Mouse (Mus musculus) forebrain, postnatal 0 days (tissue): ENCODE measurements around the gene Fosl2. TPM values are rescaled to one million over a fixed set of nuclear protein-coding genes. Genes with fewer than 3 reads are reported as not detected.

Source experiments
- ATAC-seq: fragments of 200-750 bp; cut with Nextera tagmentation; 2 replicates; pipeline ENCODE4 v1.8.0; 2017; ENCODE audit warnings: mild to moderate bottlenecking, moderate library complexity
- DNase-seq: peaks from one replicate; pipeline ENCODE4 v3.0.0-alpha.2; 2015
- H3K27ac ChIP-seq: fragments of 300-500 bp; sonication (generic); 2 replicates; pipeline ENCODE4 v1.5.1; 2014; ENCODE audit warnings: low read depth, mild to moderate bottlenecking, antibody characterized with exemption, low read length, moderate library complexity, mixed read lengths
- H3K27me3 ChIP-seq: fragments of 300-500 bp; sonication (generic); 2 replicates; pipeline ENCODE4 v1.6.1; 2014; ENCODE audit warnings: mild to moderate bottlenecking, low read length, mixed read lengths; ENCODE audit not compliant: insufficient read depth
- H3K36me3 ChIP-seq: fragments of 300-500 bp; sonication (generic); 2 replicates; pipeline ENCODE4 v1.6.1; 2014; ENCODE audit warnings: mild to moderate bottlenecking, moderate library complexity; ENCODE audit not compliant: insufficient read depth
- H3K4me1 ChIP-seq: fragments of 300-500 bp; sonication (generic); 2 replicates; pipeline ENCODE4 v1.6.1; 2014; ENCODE audit warnings: antibody characterized with exemption; ENCODE audit not compliant: insufficient read depth
- H3K4me2 ChIP-seq: fragments of 300-500 bp; sonication (generic); 2 replicates; pipeline ENCODE4 v1.6.1; 2014; ENCODE audit warnings: low read depth, mild to moderate bottlenecking, moderate library complexity
- H3K4me3 ChIP-seq: fragments of 300-500 bp; sonication (generic); 2 replicates; pipeline ENCODE4 v1.5.1; 2014; ENCODE audit warnings: low read depth, low read length, mixed read lengths
- H3K9ac ChIP-seq: fragments of 300-500 bp; sonication (generic); 2 replicates; pipeline ENCODE4 v1.6.1; 2014; ENCODE audit warnings: mild to moderate bottlenecking
- H3K9me3 ChIP-seq: fragments of 300-500 bp; sonication (generic); 2 replicates; pipeline ENCODE4 v1.6.1; 2016; ENCODE audit warnings: low read length
- CTCF ChIP-seq: sonication (generic); IDR thresholded peaks from 2 replicates; pipeline ENCODE4 v1.5.1; 2016; ENCODE audit warnings: antibody characterized with exemption, control low read depth, low read depth
- WGBS: fragments of 180-500 bp; shearing (Covaris S2); extraction: QIAGEN DNeasy Blood & Tissue Kit; methylation state at CpG from one replicate; pipeline ENCODE4 v1.1.7; 2014; 5-methylcytosine and 5-hydroxymethylcytosine counted together
- polyA plus RNA-seq: library from polyadenylated mRNA; unstranded; fragments of >200 nt; fragmentation: Nextera tagmentation; extraction: Ambion mirVana; gene quantifications from 2 replicates; pipeline ENCODE4 v1.2.1, GENCODE M21; 2015
- total RNA-seq: library from RNA; depleted of rRNA; stranded (reverse); fragments of >200 nt; gene quantifications from 2 replicates; pipeline ENCODE4 v1.2.3, GENCODE M21; 2014

Fosl2 gene
- total and polyA plus RNA-seq, 2 experiments from 2014 or later: 4.0 to 20.8 TPM

DNA sequence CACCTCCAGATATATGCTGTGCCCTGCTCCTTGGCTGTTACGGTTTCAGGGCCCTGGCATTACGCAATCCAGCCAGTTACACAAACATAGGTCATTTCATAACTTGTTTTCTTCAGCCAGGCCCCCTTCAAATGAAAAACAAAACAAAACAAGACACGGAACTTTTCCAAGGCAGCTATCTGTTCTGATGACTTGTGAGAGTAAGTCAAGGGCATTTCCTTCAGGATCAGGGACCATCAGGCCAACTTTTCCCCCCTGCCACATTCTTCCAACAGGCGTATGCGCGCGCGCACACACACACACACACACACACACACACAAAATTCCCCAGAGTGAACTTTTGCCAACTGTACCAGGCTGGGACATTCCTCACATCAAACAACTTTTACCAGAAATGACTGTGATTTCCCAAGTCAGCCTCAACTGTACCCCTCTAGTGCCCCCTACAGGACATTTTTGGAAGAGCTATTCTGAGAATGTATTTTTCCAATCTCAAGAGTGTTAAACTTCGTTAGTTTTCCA lies 4.0 kb downstream of the Fosl2 start:
- Histone ChIP-seq H3K27me3 (no peaks in the 10 kb centered on the region), H3K9ac (no peak overlapping the region), H3K27ac (no peak overlapping the region), H3K36me3 (no peaks in the 10 kb centered on the region), H3K9me3 (no peaks in the 10 kb centered on the region), H3K4me3 (0 out of 2 replicates have a peak overlapping the region, but pooled peaks have one; percentile 47), H3K4me1 (no peaks in the 10 kb centered on the region), H3K4me2 (peak overlapping the region; percentile 95; the same call in 1 of the 2 replicates)
- 51% methylated on average over 9 of the region's 9 CpGs for WGBS
- peak; percentile 87 for DNase-seq
- no peak for ATAC-seq
- peak; percentile 82 for TF ChIP-seq CTCF

- WGBS: 85% methylated on average over 2 of the region's 2 CpGs
- Histone ChIP-seq H3K4me2 (no peak overlapping the region), H3K27ac (no peak overlapping the region), H3K36me3 (no peaks in the 10 kb centered on the region), H3K4me3 (no peak overlapping the region), H3K9me3 (no peaks in the 10 kb centered on the region), H3K27me3 (no peaks in the 10 kb centered on the region), H3K9ac (no peak overlapping the region), H3K4me1 (no peaks in the 10 kb centered on the region)
- ATAC-seq (no peak), DNase-seq (no peak)
- no peak for TF ChIP-seq CTCF
Measured at GRCm38 (mm10) chr5:32141899-32142298, 6.3 kb downstream of the Fosl2 start.

DNA sequence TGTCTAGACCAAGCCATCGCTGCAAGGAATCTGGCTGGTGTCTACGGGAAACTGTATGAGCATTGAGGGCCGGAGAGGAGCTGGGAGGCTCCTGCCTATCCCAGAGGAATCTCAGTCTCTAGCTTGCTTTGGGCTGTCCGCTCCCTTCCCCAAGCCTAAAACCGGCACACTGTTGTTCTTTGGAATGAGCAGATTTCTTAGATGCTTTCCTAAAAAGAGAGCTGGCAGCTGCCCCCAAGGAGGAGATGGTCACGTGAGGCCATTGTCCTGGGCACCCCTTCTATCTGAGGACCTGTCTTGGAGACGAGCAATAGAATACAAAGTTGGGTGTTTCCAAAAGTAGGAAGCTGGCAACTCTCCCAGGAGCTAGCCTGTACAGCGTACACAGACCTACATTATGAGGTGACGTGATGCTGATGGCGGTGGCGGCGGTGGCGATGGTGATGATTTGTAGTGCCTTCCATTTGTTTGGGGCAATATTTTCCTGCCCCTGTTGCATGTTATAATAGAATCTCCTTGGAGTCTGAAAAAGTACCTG lies 7.9 kb downstream of the Fosl2 start:
- no peak for ATAC-seq
- no peaks in the 10 kb centered on the region for H3K4me1 ChIP-seq
- 55% methylated on average over 13 of the region's 13 CpGs for WGBS
- peak overlapping the region; percentile 20 for H3K4me2 ChIP-seq
- no peak overlapping the region for H3K9ac ChIP-seq
- TF ChIP-seq CTCF: no peak
- no peaks in the 10 kb centered on the region for H3K36me3 ChIP-seq
- H3K4me3 ChIP-seq: no peak overlapping the region
- no peak overlapping the region for H3K27ac ChIP-seq
- no peaks in the 10 kb centered on the region for H3K27me3 ChIP-seq
- DNase-seq: no peak
- no peaks in the 10 kb centered on the region for H3K9me3 ChIP-seq

DNA sequence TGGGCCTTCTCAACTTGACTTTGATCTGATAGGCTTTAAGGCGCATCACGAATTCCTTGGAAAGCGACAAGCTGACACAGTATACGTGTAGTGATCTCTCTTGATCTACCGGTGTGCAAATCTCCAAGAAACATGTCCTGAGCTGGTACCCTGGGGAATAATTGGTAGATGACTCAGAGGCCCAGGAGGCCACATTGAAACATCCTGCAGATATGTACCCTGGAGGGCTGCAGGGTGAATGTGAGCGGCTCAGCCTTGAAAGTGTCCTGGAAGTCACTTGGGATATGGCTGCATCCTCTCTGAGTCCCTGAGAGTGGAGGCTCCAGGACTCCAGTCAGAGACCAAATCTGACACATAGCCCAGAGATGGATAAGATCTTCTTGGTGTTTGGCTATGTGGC lies 10.7 kb downstream of the Fosl2 start:
- no peaks in the 10 kb centered on the region for H3K4me1 ChIP-seq
- no peak for ATAC-seq
- WGBS: 94% methylated on average over 6 of the region's 6 CpGs
- no peak overlapping the region for H3K4me2 ChIP-seq
- H3K9me3 ChIP-seq: no peaks in the 10 kb centered on the region
- no peak for TF ChIP-seq CTCF
- H3K9ac ChIP-seq: no peak overlapping the region
- no peak overlapping the region for H3K4me3 ChIP-seq
- no peaks in the 10 kb centered on the region for H3K27me3 ChIP-seq
- H3K27ac ChIP-seq: no peak overlapping the region
- H3K36me3 ChIP-seq: no peaks in the 10 kb centered on the region
- no peak for DNase-seq

DNA sequence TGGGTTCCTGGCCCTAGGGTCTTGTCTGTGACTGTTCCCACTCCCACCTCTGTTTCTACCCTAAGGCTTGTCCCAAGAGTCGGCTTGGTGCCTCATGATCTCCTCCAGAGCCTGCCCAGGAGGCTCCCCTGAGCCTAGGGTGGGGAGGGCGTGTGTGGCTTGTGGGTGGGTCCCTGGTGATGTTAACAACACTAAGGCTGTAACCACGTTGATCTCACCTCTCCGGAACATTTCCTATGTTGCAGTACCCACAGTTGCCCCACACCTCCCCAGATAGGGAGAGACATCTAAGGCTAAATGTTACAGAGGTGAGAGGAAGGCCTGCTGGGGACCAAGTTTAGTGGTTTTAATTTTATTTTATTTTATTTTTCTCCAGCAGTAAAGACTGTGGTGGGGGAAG lies 13.0 kb downstream of the Fosl2 start:
- Histone ChIP-seq H3K27me3 (no peaks in the 10 kb centered on the region), H3K9me3 (no peaks in the 10 kb centered on the region), H3K4me1 (no peaks in the 10 kb centered on the region), H3K27ac (no peak overlapping the region), H3K36me3 (0 out of 2 replicates have a peak, but pooled peaks cover 4% of the 10 kb centered on the region), H3K9ac (no peak overlapping the region), H3K4me3 (no peak overlapping the region), H3K4me2 (no peak overlapping the region)
- DNase-seq: no peak
- no peak for TF ChIP-seq CTCF
- ATAC-seq: no peak
- WGBS: 80% methylated on average over 4 of the region's 4 CpGs

DNA sequence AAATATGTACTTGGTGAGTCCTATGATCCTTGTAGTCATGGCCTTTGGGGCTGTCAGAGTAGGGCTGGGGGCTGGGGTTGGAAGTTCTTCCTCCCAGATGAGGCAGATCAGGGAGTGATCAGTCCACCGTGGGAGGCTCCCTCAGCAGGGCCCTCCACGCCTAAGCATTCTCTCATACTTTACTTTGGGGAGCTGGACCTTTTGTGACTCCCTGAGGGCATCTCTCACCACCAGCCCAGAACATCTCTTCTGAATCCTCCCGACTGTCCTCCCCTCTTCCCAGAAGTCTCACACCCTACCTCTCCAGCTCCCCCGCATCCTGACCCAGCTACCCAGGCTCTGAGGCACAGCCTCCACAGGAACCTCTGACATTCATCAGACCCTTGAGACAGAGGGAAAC lies 15.6 kb downstream of the Fosl2 start:
- H3K36me3 ChIP-seq: 0 out of 2 replicates have a peak, but pooled peaks cover 4% of the 10 kb centered on the region

DNA sequence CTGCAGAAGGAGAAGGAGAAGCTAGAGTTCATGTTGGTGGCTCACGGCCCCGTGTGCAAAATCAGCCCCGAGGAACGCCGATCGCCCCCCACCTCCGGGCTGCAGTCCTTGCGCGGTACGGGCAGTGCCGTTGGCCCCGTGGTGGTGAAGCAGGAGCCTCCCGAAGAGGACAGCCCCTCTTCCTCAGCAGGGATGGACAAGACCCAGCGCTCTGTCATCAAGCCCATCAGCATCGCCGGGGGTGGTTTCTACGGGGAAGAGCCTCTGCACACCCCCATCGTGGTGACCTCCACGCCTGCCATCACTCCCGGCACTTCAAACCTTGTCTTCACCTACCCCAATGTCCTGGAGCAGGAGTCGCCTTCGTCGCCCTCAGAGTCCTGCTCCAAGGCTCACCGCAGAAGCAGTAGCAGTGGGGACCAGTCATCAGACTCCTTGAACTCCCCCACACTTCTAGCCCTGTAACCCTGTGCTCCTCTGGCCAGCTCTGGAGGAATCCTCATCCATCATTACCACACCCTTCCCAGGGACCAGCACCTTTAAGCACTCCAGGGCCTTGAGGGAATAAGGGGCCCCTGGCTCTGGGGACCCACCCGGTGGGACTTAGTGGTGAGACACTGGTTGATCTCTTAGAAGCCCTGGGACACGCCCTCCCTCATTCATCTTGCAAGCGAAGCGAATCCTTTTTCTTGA lies 17.3 kb downstream of the Fosl2 start:
- no peak for TF ChIP-seq CTCF
- H3K4me2 ChIP-seq: no peak overlapping the region
- WGBS: 70% methylated on average over 28 of the region's 28 CpGs
- no peak overlapping the region for H3K9ac ChIP-seq
- H3K36me3 ChIP-seq: 0 out of 2 replicates have a peak, but pooled peaks cover 4% of the 10 kb centered on the region
- DNase-seq (no peak), ATAC-seq (no peak)
- no peak overlapping the region for H3K27ac ChIP-seq
- H3K27me3 ChIP-seq: no peaks in the 10 kb centered on the region
- H3K9me3 ChIP-seq: no peaks in the 10 kb centered on the region
- no peak overlapping the region for H3K4me3 ChIP-seq
- H3K4me1 ChIP-seq: no peaks in the 10 kb centered on the region

More for the DNA sequence above, 15.6 kb downstream of the Fosl2 start:
- Histone ChIP-seq H3K9ac (no peak overlapping the region), H3K4me3 (no peak overlapping the region), H3K4me1 (no peaks in the 10 kb centered on the region), H3K9me3 (no peaks in the 10 kb centered on the region), H3K27ac (no peak overlapping the region), H3K27me3 (no peaks in the 10 kb centered on the region), H3K4me2 (no peak overlapping the region)
- ATAC-seq (no peak), DNase-seq (no peak)
- WGBS: 47% methylated on average over 4 of the region's 4 CpGs
- TF ChIP-seq CTCF: no peak
